Mouse (Mus musculus) spleen, adult 2 months (tissue): ENCODE data around the gene Mpv17l. TPM values are rescaled to one million over a fixed set of nuclear protein-coding genes. Genes with fewer than 3 reads are reported as not detected.
"Not testable (repeated sequence)": the region's sequence is repeated elsewhere in the genome, so short reads cannot be mapped to it uniquely, and the experiment has no call there.

Source experiments
- DNase-seq, 2 experiments: peaks; one replicate each; pipeline versions ENCODE4 v3.0.0 to v3.0.0-alpha.2; 2012 to 2021; ENCODE audit warnings: low spot score in 2 of 2, low read depth in 1 of 2
- H3K27ac ChIP-seq: fragments of 200-500 bp; 2 replicates; pipeline ENCODE4 v1.5.1; 2012; ENCODE audit warnings: low read length, inconsistent platforms; ENCODE audit not compliant: insufficient read depth
- H3K27me3 ChIP-seq: fragments of 200-500 bp; 2 replicates; pipeline ENCODE4 v1.6.1; 2012; ENCODE audit warnings: mild to moderate bottlenecking, moderate library complexity, low read length, inconsistent platforms; ENCODE audit not compliant: control insufficient read depth, insufficient read depth
- H3K36me3 ChIP-seq: fragments of 200-500 bp; 2 replicates; pipeline ENCODE4 v1.6.1; 2012; ENCODE audit warnings: mild to moderate bottlenecking, low read length, inconsistent platforms; ENCODE audit not compliant: control insufficient read depth, insufficient read depth
- H3K4me1 ChIP-seq: fragments of 200-500 bp; 2 replicates; pipeline ENCODE4 v1.6.1; 2011; ENCODE audit warnings: inconsistent platforms; ENCODE audit not compliant: control insufficient read depth, insufficient read depth, insufficient read length
- H3K4me3 ChIP-seq: fragments of 200-500 bp; 2 replicates; pipeline ENCODE4 v1.5.1; 2011; ENCODE audit warnings: mild to moderate bottlenecking, inconsistent platforms; ENCODE audit not compliant: insufficient read depth, insufficient read length; ENCODE audit errors: extremely low read depth
- CTCF ChIP-seq: fragments of 200-500 bp; IDR thresholded peaks from 2 replicates; pipeline ENCODE4 v1.5.1; 2011; ENCODE audit warnings: mild to moderate bottlenecking, inconsistent platforms; ENCODE audit not compliant: insufficient read depth, insufficient read length, insufficient replicate concordance; ENCODE audit errors: extremely low read depth
- POLR2A ChIP-seq: fragments of 200-500 bp; IDR thresholded peaks from 2 replicates; pipeline ENCODE4 v1.6.1; 2011; ENCODE audit warnings: low read depth, low read length, inconsistent platforms
- WGBS: fragments of 180-500 bp; shearing (Covaris S2); methylation state at CpG from one replicate; pipeline ENCODE4 v1.1.7; 2018; 5-methylcytosine and 5-hydroxymethylcytosine counted together
- polyA plus RNA-seq: library from polyadenylated mRNA; depleted of rRNA; stranded (reverse); fragments of >200 nt; gene quantifications from 2 replicates; pipeline ENCODE4 v1.2.3, GENCODE M21; 2012

Mpv17l gene
- polyA plus RNA-seq, 1 experiment: 0.30 TPM

DNA sequence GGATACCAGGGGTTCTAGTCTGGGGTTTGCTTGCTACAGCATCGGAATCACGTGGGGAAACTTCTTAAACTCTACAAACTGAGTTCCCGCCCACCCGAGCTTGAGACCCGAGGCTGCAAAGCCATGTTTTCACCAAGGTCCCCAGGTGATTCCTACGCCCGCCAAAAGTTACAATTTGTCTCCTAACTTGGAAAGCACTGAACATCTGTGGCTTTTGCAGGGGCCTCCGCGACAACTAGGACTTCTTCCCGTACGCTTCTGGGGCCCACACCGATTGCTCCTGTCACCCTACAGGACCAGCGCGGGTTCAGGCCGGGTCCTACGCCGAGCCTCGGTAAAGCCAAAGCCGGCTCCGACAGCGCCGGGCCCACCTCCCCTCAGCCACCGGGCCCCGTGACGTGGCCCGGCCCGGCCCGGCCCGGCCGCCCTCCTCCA, 547 bp upstream of the Mpv17l start:
- DNase-seq: peak in 1 of 2 experiments; percentile 19
- no peaks in the 10 kb centered on the region for H3K36me3 ChIP-seq
- TF ChIP-seq POLR2A: no peak
- no peak for TF ChIP-seq CTCF
- peak overlapping the region; percentile 67 for H3K27ac ChIP-seq
- WGBS: under 1% methylated on average over 30 of the region's 30 CpGs
- peak overlapping the region; percentile 97 for H3K4me3 ChIP-seq
- H3K27me3 ChIP-seq: no peaks in the 10 kb centered on the region
- H3K4me1 ChIP-seq: peaks cover 6% of the 10 kb centered on the region

DNA sequence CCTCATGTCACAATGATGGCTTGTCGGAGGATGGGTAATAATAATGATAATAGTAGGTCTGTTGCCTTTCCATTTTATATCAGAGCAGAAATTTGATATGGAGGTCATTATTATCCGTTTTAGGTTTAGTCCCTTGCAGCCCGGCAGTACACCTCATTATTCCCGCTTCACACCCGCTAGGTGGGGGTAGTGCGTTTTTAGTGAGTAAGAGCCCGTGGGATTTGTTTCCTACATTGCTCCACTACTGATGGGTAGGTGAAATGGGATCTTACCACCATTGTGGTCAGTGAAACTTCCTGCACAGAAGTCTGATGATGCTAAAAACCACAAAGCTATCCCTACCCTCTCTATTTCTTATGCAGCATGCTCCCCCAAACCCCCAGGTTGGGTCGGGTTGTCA, 527 bp downstream of the Mpv17l start:
- Histone ChIP-seq H3K36me3 (no peaks in the 10 kb centered on the region), H3K27ac (peak overlapping the region; percentile 87), H3K27me3 (no peaks in the 10 kb centered on the region), H3K4me3 (peak overlapping the region; percentile 97), H3K4me1 (peaks cover 6% of the 10 kb centered on the region; the same call in 1 of the 2 replicates)
- WGBS: 1% methylated on average over 8 of the region's 8 CpGs
- no peak for TF ChIP-seq POLR2A
- peak; percentile 11; the same call in 1 of the 2 replicates for TF ChIP-seq CTCF
- DNase-seq: peak in 1 of 2 experiments; percentile 57

DNA sequence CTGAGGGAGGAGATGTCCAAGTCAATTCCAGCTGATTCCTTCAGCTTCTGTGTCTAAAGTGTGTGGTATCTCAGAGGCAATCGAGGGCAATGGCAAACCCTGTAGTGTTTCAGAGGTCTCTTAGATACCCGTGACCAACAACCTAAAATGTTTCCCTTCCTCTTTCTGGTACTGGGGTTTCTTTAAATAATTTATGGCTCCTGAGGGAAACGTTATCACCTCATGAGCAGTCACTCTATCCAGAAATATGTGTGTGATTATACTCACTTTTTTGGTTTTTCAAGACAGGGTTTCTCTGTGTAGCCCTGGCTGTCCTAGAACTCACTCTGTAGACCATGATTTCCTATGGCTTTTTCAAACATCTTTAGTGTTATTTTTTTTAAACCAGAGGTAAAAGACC, 4.3 kb downstream of the Mpv17l start:
- peaks cover 3% of the 10 kb centered on the region; the same call in 1 of the 2 replicates for H3K4me1 ChIP-seq
- H3K4me3 ChIP-seq: no peak overlapping the region
- no peaks in the 10 kb centered on the region for H3K36me3 ChIP-seq
- 18% methylated on average over 3 of the region's 3 CpGs for WGBS
- no peak for DNase-seq
- no peaks in the 10 kb centered on the region for H3K27me3 ChIP-seq
- no peak overlapping the region for H3K27ac ChIP-seq
- TF ChIP-seq POLR2A (no peak), CTCF (no peak)

DNA sequence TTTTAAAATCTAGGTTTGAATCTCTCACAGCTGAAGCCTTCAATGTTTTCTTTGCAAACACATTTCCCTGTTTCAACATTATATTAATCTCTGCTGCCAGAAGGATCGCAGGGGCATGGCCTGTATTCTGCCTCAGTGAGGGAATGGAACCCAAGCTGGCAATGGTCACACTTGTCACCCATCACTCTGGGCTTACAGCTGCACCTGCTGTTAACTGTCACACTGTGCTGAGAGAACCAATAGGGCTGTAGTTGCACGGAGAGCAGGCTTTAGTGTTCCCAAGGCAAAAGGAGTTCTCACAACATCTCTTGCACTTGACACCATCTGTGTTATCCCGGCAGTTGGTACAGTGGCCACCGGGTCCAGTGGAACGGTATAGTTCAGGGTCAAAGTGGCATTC, 17.1 kb downstream of the Mpv17l start:
- Histone ChIP-seq H3K36me3 (no peaks in the 10 kb centered on the region), H3K4me1 (no peaks in the 10 kb centered on the region), H3K27ac (no peak overlapping the region), H3K4me3 (no peak overlapping the region), H3K27me3 (no peaks in the 10 kb centered on the region)
- DNase-seq: no peak
- 91% methylated on average over 5 of the region's 5 CpGs for WGBS
- TF ChIP-seq POLR2A: no peak
- TF ChIP-seq CTCF: no peak

DNA sequence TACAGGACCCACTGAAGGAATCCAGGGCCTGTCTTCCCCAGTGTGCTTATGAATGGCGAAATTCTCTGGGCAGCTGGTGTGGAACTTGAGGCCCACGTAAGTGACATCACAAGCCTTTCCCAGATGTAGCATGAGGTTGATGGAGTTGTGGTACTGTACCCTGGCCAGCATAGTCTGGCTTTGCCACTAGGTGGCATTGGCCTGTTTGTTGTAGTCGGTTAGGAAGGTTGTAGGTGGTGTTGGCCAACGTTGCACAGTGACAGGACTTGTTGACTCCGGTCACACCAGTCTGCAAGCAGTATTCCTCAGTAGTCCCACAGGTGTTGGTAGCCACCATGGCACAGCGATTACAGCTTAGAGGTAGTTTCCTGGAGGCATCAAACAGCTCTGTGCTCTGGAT, 18.1 kb downstream of the Mpv17l start:
- 89% methylated on average over 6 of the region's 6 CpGs for WGBS
- Histone ChIP-seq H3K4me1 (no peaks in the 10 kb centered on the region), H3K27me3 (no peaks in the 10 kb centered on the region), H3K4me3 (no peak overlapping the region), H3K27ac (no peak overlapping the region), H3K36me3 (no peaks in the 10 kb centered on the region)
- no peak for TF ChIP-seq CTCF
- TF ChIP-seq POLR2A: no peak
- no peak for DNase-seq

DNA sequence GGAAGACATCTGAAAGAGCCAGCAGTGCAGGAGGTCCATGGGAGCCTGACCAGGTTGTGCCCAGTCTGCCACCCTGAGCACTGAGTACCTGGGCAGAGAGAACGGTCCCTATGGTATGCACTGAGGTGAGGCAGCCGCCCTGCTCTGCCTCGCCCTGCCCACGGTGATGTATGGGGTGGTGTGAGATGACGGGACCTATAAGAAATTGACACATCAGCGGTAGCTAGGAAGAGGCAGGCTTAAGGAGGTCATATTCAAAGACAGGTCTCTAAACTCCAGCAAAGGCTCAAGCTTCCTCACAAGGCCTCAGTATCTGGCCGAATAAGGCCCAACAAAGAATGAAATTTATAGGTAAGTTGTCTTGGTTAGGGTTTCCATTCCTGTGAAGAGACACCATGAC, 18.8 kb downstream of the Mpv17l start:
- Histone ChIP-seq H3K4me3 (no peak overlapping the region), H3K27me3 (no peaks in the 10 kb centered on the region), H3K4me1 (no peaks in the 10 kb centered on the region), H3K27ac (no peak overlapping the region), H3K36me3 (no peaks in the 10 kb centered on the region)
- DNase-seq: no peak
- 99% methylated on average over 7 of the region's 7 CpGs for WGBS
- TF ChIP-seq POLR2A: no peak
- no peak for TF ChIP-seq CTCF

DNA sequence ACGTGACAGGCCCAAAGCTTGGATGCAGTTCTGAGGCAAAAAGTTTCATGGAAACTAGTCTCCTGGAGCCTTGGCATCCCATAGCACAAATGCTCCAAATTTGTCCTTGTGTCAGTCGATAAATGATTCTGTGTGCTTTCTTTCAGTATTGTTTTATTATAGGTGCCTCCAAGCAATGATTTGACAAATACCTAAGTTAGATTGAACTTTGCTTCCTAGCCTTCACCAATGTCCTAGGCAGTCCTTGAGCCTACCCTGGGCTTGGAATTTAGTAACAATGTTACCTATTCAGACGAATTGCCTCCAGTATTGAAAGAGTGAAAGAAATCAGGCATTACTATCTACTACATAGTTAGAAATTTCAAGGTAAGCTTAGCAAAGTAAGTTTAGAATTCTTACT, 19.5 kb downstream of the Mpv17l start:
- not testable (repeated sequence) for H3K27me3 ChIP-seq, H3K4me1 ChIP-seq, DNase-seq, H3K27ac ChIP-seq, H3K36me3 ChIP-seq, H3K4me3 ChIP-seq
- WGBS: 90% methylated on average over 3 of the region's 3 CpGs

DNA sequence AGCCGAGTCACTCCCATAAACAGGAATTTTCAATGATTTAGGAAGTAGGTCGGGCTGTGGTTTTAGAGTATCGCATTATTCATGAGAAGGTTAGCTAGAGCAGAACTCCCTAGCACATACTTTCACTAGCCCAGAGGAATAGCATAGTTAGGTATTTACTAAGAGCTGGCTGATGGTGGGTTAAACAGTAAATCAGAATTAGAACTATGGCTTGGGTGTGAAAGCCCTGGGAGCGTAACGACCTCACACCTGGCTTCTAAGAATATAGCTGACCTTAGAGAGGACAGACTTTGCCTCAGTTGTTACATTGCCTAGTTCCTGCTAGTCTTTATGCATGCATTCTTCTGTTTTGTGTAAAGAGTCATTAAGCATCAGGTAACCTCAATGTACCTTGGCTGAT, 20.0 kb downstream of the Mpv17l start:
- H3K4me3 ChIP-seq, H3K4me1 ChIP-seq, H3K27ac ChIP-seq, DNase-seq, H3K36me3 ChIP-seq, H3K27me3 ChIP-seq: not testable (repeated sequence)
- 89% methylated on average over 5 of the region's 5 CpGs for WGBS
